Mouse (Mus musculus) adrenal gland, postnatal 10 days (tissue): Measurements from ENCODE around the gene Sycp3. TPM values are rescaled to one million over a fixed set of nuclear protein-coding genes. Genes with fewer than 3 reads are reported as not detected.
"Not testable (repeated sequence)": the region's sequence is repeated elsewhere in the genome, so short reads cannot be mapped to it uniquely, and the experiment has no call there.

Experiments
- DNase-seq: peaks from one replicate; pipeline ENCODE4 v3.0.0; 2021; ENCODE audit warnings: mixed read lengths
- total RNA-seq, 2 experiments: library from RNA; stranded (reverse); gene quantifications; 2 replicates each; pipeline ENCODE4 v1.2.3; 2021

The Sycp3 gene
- total RNA-seq, 2 experiments from 2014 or later = 0.82 to 1.7 TPM

DNA sequence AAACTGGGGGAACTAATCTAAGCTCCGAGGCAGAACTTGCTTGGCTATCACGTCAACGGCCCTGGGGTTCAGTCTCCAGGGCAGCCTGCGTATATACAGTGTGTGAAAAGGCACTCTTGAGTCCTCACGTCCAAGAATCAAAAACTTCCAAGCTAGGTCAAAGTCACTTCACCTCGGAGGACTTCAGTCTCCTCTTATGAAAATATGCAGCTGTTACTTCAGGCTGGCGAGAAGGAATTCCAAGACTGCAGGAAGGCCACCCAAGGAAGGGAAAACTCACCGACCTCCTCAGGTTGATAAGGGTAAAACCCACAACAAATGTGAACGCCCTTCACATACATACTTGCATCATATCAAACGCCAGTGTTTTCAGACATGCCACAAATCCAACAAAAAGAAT is 42.0 kb downstream of the Sycp3 start:
- no peak for DNase-seq

DNA sequence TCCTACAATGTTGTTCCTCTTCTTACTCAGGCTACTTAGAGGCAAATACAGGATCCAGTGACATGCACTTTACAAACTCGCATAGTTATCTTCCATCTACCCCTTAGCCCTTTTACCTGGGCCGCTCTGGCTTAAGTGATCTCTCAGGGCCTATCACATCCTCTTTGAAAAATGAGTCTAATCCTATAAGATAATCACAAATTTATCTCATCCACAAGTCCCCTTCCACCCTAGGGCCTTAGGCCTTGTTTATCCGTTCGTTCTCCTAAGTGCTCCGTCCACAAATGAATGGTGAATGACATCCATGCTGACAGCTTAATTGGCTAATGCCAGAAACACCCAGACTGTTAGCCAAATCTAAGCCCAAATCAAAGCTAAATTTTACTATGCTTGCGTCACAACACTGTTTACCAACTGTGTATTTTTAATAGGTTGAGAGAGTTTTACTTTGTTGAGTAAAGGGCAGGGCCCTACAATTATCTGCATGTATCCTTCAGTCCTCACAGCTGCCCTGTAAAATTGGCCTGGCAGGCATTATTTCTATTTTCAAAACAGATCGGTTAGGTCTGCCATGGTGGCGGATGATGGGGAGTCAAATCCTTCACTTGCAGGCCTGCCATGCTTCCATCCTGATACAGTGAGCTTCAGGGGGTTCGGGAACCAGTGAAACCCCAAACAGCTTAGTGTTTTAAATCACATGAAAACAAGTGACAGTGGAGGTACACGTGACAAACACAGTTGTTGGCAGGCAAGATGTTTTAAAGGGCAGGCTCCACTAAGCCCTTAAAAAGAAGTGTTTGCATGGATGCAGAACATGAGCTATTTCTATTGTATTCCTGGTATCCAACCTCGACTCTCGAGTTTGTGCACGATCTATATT is 42.8 kb downstream of the Sycp3 start:
- DNase-seq = peak; percentile 25

DNA sequence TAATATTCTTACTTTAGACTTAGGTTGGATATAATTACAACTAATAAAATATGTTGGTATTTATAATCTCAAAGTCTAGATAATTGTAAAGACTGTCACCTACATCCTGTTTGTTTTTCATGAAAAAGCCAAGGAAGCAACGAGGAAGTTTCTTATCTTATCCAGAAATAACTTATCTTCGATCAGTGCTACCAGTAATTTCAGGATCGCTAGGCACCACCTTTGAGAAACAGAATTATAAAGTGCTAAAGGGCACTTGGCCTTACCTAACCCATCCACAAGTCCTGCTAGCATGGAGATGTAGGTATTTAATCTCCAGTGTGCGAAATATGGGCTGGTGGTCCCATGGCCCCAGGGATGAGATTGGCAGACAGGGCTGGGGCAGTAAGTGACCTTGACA is 43.5 kb downstream of the Sycp3 start:
- no peak for DNase-seq

DNA sequence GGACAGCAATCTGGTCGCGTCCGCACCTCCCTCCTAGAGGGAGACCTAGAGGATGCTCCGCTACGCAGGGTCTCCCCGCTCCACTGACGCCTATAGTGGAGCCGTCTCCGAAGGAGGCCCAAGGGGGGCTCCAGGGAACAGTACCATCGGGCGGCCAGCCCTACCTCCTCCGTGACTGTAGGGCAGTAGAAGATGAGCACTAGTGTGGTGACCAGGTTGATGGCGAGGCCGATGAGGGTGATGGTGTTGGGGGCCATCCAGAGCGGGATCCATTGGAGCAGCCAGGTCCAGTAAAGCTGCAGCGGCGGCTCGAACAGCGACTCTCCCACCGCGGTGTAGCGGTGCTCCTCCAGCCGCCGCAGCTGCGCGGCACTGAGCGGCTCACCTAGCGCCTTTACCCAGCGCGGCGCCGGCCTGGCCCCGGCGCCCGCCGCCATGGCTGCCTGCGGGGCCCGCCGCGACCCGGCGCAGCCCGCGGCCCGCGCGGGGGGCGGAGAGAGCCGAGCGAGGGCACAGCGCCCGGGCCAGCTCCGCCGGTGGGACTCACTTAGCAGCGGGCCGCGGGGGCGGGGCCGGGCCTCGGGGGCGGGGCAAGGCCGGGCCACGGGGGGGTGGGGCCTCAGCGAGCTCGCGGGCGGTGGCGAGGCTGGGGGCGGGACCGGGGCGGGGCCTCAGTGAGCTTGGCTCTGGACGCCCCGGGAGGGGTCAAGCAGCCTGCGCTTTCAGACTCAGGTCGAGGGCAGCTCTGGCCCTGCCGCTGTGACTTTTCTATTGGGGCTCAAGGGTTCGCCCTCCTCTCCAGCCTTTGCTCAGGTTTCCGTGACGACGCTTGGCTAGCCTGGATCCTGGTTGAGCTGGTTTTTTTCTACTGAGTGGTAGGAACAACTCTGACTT is 44.3 kb downstream of the Sycp3 start, which contains the start of gene Chpt1:
Gene Chpt1, minus strand, starts transcription at position 653 of the 894 bp plus-strand sequence.
- peak; percentile 97 for DNase-seq

DNA sequence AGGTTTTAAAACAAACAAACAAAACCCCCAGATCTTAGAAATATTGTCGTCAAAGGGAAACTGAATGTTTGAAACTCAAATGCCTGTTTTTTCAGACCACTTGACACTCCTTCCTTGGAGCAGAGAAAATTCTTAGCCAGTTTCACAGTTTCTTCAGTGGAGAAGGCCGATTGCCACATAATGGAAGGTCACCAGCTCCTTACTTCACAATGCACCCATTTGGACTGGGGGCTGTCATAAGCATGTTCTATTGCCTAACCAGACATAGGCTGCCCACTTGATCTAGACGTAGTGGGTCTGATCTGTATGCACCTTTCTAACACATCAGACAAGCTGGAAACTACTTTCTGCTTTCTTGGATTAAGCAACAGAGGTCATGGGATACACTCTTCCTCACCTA is 45.1 kb downstream of the Sycp3 start:
- DNase-seq = peak; percentile 39

DNA sequence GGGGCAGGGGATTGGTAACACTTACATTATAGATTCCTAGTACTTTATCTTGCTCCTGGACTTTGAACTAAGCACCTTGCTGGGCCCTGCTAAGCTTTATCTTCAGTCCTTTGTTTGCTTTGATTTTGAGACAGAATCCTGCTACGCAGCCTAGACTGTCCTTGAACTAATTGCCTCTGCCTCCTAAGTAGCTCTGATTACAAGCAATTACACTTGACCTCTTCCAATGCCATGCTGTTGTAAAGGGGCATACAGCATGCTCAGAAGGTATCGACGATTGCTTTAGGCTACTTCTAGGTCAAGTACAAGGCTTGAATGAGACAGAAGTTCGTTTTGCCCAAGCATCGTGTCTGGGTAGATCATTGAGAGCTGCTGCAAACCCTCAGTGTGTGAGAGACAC is 45.9 kb downstream of the Sycp3 start:
- no peak for DNase-seq

GRCm38 (mm10) chr10:88507691-88508143 is 48.3 kb downstream of the Sycp3 start:
- peak; percentile 44 for DNase-seq

- DNase-seq = peak; percentile 76
Measured at GRCm38 (mm10) chr10:88510503-88511271, 51.3 kb downstream of the Sycp3 start.

- no peak for DNase-seq
Measured at GRCm38 (mm10) chr10:88511355-88511754, 52.0 kb downstream of the Sycp3 start.

- DNase-seq = no peak
Measured at GRCm38 (mm10) chr10:88513574-88514135, 54.3 kb downstream of the Sycp3 start.

DNA sequence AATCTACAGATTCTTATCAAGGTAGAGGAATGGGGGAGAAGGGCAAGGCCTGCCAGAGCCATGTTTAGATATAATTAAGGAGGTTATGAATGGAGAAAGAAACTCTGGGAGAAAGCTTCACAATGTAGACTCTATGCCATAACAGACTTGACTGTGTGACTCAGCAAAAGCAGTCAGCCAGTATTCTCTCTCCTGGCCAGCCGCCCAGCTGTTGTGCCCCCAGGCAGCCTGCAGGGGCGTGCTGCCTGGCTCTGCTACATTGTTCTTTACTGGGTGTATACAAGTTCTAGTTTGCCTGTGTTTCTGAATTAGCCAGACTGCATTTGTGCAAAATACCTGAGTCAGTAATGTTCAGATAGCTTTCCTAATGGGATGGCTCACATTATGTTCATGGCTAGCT is 55.1 kb downstream of the Sycp3 start:
- DNase-seq = peak; percentile 87

DNA sequence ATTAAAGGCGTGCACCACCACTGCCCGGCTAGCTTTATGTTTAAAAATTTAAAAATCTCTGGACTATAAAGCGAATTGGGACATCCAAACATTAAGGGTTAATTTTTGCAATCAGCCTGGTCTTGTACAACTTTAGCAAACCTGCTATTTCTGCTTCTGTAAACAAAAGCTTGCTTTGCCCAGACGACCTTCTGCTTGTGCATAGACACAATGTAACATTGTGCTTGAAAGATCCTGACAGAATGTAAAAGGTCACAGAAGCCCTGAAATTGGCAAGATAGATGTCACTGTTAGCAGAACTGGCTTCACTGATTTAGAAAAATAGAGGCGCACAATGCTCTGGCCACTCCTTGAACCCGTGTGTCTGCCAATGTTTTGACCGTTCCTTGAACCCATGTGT is 55.7 kb downstream of the Sycp3 start:
- not testable (repeated sequence) for DNase-seq

DNA sequence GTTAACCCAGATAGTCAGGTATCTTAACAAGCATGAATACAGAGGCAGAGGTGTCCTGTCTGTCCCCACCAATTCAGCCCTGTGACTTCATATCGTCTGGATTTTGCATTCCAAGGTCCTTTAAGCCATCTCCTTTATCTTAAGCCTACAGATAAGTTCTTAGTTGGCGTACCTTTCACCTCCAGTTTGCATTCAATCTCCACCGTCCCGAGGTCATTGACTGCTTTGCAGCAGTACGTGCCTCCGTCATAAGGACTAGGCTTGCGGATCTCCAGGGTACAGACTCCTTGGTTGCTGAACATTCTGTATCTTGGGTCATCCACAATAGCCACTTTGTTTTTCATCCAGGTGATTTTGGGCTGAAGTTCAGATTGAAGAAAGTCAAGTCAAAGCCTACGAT is 63.4 kb downstream of the Sycp3 start:
- no peak for DNase-seq

Other genes with a start within 250 kb of the Sycp3 start
- 1 to 10 TPM; 5.0 to 6.5 TPM for gene Dram1, start 80.5 kb upstream of the Sycp3 start, total RNA-seq
- 10 to 100 TPM; 20.0 to 33.8 TPM for gene Gnptab, start 80.4 kb upstream of the Sycp3 start, total RNA-seq
- gene Chpt1, start 44.5 kb downstream of the Sycp3 start, total RNA-seq = 100 to 1,000 TPM; 225 to 228 TPM
- 100 to 1,000 TPM in 1 of 2 experiments, 10 to 100 TPM in 1; 43.0 to 253 TPM for gene Mybpc1, start 145.6 kb downstream of the Sycp3 start, total RNA-seq
- 1 to 10 TPM; 1.9 to 3.6 TPM for gene Spic, start 225.4 kb downstream of the Sycp3 start, total RNA-seq